Mouse (Mus musculus) frontal cortex, adult (tissue): ENCODE results near the gene Limch1.
A peak's percentile ranks its signal among the peaks of the same experiment; 100 is the strongest.

Experiments
- ATAC-seq: cut with Nextera tagmentation; 2 replicates; pipeline ENCODE4 v1.9.2; 2017; ENCODE audit warnings: mild to moderate bottlenecking, moderate library complexity, mixed read lengths; ENCODE audit not compliant: low TSS enrichment

The Limch1 gene

GRCm38 (mm10) chr5:66745390-66745995 lies at the start of gene Limch1:
Gene Limch1 (plus strand): TSS chr5:66745827.
- ATAC-seq = peak; percentile 73

GRCm38 (mm10) chr5:66697119-66697518 lies 48.5 kb upstream of the Limch1 start:
- ATAC-seq = peak; percentile 73

- ATAC-seq = no peak
Measured at GRCm38 (mm10) chr5:66699911-66700310, 45.7 kb upstream of the Limch1 start.

- ATAC-seq = no peak
Measured at GRCm38 (mm10) chr5:66701951-66702350, 43.7 kb upstream of the Limch1 start.

- no peak for ATAC-seq
Measured at GRCm38 (mm10) chr5:66703317-66704004, 42.2 kb upstream of the Limch1 start.

GRCm38 (mm10) chr5:66707859-66708258 lies 37.8 kb upstream of the Limch1 start:
- no peak for ATAC-seq

- ATAC-seq = peak; percentile 98
Measured at GRCm38 (mm10) chr5:66710445-66711019, 35.1 kb upstream of the Limch1 start.

GRCm38 (mm10) chr5:66712801-66713200 lies 32.8 kb upstream of the Limch1 start:
- no peak for ATAC-seq

- ATAC-seq = no peak
Measured at GRCm38 (mm10) chr5:66715498-66715931, 30.1 kb upstream of the Limch1 start.

GRCm38 (mm10) chr5:66717931-66718330 lies 27.7 kb upstream of the Limch1 start:
- ATAC-seq = no peak

GRCm38 (mm10) chr5:66718413-66718812 lies 27.2 kb upstream of the Limch1 start:
- no peak for ATAC-seq

GRCm38 (mm10) chr5:66718880-66719279 lies 26.7 kb upstream of the Limch1 start:
- ATAC-seq = no peak

- no peak for ATAC-seq
Measured at GRCm38 (mm10) chr5:66720921-66721320, 24.7 kb upstream of the Limch1 start.

GRCm38 (mm10) chr5:66722586-66722985 lies 23.0 kb upstream of the Limch1 start:
- ATAC-seq = no peak

GRCm38 (mm10) chr5:66723037-66723436 lies 22.6 kb upstream of the Limch1 start:
- no peak for ATAC-seq

GRCm38 (mm10) chr5:66723626-66724025 lies 22.0 kb upstream of the Limch1 start:
- no peak for ATAC-seq

GRCm38 (mm10) chr5:66729306-66729705 lies 16.3 kb upstream of the Limch1 start:
- ATAC-seq = peak; percentile 53

GRCm38 (mm10) chr5:66730621-66731301 lies 14.9 kb upstream of the Limch1 start:
- ATAC-seq = peak; percentile 99

- no peak for ATAC-seq
Measured at GRCm38 (mm10) chr5:66731302-66731697, 14.3 kb upstream of the Limch1 start.

- no peak for ATAC-seq
Measured at GRCm38 (mm10) chr5:66733556-66733955, 12.1 kb upstream of the Limch1 start.

- ATAC-seq = no peak
Measured at GRCm38 (mm10) chr5:66739376-66739775, 6.3 kb upstream of the Limch1 start.

- ATAC-seq = peak; percentile 64
Measured at GRCm38 (mm10) chr5:66745996-66746681, 512 bp downstream of the Limch1 start.
